Mouse (Mus musculus) right cerebral cortex, adult 18-20 months (tissue): ENCODE measurements around the gene Draxin.
"Not testable (repeated sequence)": the region's sequence is repeated elsewhere in the genome, so short reads cannot be mapped to it uniquely, and the experiment has no call there.

Experiments
- DNase-seq: peaks from one replicate; pipeline ENCODE4 v3.0.0; 2022; ENCODE audit warnings: mixed read lengths

Draxin gene

DNA sequence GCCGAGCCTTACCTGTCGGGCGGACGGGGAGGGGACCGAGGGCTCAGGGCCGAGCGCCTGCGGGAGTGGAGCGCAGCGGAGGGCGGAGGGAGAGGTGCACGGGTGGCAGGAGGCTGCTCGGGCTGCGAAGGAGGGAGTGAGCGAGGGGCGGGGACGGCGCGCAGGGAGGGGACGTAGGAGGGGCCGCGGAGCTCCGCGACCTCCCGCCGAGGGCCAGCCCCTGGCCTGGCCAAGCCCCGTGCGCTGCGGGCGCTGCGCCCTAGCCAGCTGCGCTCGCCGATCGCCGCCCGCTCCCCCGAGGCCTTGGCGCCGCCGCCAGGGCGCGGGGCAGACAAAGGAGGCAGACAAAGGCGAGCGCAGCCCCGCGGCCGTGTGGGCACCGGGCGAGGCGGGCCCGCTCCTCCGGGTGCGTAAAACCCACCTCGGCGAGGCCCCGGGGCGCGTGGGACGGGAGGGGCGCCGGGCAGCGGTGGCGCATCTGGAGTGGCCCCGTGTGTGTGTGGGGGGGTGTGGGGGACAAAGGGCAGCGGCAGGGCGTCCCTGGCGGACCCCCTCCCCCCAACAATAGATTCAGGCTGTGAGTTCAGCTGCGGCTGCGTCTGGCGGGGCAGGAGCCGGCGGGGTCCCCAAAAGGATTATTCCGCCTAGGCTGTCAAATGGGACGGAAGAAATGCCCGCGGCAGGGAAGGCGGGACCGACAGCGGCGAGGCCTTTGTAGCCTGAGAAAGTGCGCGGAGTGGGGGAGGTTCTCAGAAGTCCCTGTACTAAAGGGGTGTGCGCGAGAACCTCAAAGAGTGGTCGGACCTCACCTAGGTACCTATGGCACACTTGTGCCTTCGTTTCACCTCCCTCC is at the start of gene Draxin:
Draxin (minus strand) TSS at position 138 of the 853 bp plus-strand sequence.
- DNase-seq: peak; percentile 22

DNA sequence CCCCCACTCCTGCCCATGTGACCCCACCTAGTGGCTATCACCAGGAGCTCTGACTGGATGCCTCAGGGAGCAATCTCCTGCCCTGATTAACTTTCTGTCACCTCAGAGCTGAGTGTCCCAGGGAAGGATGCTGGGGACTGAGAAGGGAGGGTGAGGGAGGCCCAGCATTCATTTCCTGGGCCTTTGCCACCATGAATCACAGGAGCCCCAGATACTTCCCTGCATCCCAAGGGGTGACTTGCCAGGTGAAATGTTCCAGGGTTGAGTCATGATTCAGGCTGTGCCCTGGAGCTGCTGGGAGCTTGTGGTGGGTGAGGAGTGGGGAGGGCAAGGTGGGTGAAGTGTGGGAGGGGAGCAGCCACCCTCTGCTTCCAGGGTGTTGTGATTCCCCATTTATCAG is 47.2 kb upstream of the Draxin start:
- DNase-seq: no peak

DNA sequence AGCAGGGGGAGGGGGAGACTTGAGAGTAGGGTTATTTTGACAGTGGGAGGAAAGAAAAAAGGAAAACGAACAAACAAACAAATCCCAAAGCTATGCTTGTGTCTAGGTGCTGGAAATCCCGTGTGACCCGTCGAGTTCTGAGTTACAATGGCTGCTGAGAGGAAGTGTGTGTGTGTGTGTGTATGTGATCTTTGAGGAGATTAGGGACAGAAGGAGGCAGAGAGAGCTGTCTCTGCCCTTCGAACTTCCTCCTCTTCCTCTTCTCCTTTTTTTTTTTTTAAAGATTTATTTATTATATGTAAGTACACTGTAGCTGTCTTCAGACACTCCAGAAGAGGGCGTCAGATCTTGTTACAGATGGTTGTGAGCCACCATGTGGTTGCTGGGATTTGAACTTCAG is 46.1 kb upstream of the Draxin start:
- DNase-seq: not testable (repeated sequence)

DNA sequence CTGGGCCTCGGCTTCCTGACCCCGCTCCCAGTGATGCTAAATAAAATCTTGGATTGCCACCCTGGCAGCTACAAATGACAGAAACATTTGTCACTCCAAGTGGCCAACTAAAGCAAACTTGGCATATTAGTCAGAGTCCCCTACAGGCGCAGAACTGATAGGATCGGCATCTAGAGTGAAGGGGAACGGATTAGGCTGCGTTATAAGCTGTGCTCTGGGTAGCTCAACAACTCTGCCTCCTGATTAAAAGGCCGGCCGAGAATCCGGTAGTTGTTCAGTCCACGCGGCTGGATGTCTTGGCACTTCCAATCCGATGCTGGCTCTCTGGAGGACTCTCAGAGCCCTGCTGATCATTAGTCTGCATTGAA is 44.0 kb upstream of the Draxin start:
- DNase-seq: no peak

DNA sequence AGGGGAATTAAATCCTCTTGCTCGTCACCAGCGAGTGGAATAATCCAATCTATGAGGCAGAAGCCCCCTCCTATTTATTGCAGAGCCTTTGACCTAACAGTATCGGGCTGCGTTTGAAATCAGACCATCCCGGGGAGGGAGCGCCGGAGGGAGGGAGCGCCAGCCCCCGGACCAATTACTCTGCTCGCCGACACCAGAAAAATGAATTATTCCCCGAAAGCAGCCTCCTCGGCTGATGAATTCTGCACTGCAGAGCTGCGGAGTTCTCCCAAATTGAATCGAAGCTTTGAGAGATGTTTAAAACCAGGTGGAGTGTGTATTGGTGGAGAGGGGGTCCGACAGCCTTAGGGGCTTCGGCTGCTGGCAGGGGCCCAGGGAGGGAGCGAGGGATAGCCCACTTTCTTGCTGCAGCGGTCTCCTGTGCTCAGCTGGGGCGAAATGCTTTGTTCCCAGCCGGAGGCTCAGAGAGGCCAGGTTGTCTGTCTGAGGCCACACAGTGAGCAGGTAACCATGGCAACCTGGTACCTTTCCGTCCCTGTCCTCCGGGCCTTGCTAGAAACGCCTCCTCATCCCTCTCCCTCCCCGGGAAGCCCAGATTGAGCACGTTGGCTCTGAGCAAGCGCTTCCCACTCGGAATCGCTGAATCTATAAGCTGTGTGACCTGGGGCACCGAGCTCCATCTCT is 43.5 kb upstream of the Draxin start:
- peak; percentile 85 for DNase-seq

DNA sequence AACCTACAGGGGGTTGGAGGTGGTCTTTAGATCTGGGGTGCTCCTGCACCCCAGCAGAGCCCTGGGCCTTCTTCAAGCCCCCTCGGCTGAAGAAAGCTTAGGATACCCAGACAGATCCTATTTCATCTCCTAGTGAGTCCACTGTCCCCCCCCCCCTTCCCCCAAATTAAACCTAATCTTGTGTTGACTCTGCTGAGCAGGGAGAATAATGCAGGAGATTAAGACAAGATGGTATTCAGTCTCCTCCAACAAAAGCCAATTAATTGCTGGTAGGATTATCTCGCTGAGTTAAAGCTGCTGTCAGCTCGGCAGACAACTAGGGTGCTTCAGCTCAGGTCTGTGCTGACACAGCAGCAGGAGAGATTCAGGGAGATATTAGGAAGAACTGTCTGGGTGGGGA is 40.8 kb upstream of the Draxin start:
- DNase-seq: no peak

DNA sequence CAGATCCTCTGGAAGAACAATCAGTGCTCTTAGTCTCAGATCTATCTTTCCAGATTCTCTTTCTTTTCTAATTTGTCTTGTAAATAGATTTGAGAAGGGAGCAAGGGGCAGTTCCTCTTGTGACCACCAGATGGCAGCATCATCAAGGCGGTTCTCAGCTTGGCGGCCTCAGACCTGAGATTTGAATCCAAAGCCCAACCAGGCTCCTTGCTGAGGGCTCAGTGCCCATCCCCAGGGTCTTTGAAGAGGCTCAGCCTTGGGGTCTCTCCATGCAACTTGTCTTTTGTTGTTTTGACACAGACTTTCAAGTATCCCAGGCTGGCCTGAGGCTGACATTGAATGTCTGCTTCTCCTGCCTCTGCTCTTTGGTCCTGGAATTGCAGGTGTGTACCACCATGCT is 40.3 kb upstream of the Draxin start:
- peak; percentile 45 for DNase-seq

DNA sequence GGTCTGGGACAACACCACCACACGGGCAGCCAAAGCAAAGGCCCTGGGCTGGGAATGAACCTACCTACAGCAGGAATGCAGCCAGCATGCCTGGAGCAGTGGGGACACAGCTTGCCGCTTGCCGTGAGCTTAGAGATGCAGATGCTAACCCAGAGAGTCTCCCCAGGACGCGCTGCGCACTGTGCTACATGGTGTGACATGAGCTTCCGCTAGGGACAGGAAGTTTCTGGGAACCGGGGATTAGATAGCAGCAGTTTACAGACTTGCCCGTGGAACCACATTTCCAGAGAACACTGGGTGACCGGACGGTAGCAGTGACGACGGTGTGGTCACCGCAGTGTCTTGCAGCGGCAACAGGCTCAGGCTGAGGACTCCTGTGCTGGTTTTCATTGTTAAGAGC is 39.1 kb upstream of the Draxin start:
- no peak for DNase-seq

DNA sequence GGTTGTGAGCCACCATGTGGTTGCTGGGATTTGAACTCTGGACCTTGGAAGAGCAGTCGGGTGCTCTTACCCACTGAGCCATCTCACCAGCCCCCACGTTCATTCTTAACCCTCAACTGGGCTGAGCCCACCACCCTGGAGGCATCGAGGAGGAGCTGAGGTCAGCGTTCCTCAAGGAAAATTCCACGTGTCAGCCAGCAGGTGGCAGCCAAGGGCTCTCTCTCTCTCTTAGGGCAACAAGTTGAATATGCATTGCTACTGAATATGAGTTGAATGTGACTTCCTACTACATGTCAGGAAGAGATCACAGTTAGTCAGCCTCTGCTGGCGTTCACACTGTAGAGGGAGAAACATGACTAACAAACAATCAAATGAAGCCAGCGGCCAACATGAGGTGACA is 37.8 kb upstream of the Draxin start:
- peak; percentile 62 for DNase-seq

DNA sequence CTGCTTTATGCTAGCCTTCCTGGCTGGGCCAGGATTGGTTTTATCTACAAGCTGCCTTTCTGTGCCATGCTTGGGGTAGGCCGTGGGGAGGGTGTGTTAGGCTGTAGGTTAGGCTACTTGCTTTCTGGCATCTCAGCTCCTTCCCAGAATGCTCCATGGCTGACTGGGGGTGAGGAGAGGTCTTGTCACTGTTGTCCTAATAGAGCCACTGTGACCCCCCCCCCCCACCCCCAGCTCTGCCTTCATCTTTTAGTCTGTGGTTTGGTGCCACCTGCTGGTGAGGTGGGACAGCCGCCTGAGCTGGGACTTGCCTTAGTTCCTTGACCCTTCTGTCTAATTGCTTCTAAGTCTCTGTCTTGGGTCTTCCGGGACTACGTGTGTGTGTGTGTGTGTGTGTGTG is 36.5 kb upstream of the Draxin start:
- DNase-seq: peak; percentile 66

DNA sequence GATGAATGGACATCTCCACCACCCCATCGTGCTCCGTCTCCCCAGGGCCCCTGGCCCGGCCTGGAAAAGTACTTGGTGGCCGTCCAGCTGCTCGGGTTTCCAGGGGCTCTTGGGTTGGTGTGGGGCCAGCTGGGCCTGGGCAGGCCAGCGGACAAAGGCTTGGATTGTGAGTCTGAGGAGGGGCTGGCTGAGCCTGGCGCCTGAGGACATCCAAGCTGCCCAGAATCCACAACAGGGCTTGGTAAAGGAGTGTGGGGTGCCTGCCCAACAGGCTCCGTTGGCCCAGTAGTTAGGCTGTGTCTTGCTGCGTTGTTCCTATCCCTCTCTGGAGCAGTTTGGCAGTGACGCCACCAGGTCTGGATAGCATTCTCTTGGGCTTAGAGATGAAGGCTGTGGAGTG is 35.9 kb upstream of the Draxin start:
- peak; percentile 88 for DNase-seq

DNA sequence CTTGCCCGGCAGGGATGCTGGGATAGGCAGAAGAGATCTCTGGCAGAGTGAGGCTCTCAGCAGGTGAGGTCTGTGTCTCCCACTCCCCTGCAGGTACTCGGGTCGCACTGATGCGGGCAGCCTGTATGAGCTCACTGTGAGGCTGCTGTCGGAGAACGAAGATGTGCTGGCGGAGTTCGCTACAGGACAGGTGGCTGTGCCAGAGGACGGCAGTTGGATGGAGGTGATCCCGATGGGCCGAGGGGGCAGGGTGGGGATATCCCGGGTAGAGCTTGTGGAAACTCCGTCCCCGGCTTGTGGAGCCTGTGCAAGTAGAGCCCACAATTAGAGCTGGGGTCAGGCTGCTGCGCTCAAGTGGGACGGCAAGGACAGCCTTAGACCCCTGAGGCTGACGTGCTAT is 35.1 kb upstream of the Draxin start:
- DNase-seq: no peak

DNA sequence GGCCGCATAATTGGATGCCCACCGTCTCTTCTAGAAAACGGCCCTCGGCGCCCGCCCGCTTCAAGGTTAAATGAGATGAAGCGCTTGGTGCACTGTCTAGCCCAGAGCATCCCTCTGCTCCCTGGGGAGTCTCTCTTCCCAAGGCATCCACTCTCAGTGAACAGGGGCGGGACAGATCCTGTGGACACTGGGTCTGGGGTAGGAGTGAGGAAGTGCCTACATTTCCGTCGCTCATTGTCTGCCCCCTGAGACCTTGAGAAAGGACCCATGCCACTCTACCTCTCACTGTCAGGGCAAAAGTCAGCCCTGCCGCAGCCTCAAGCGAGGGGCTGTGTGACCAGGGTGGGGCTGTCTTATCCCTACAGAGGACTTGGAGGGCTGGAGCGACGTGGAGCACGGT is 34.0 kb upstream of the Draxin start:
- no peak for DNase-seq

DNA sequence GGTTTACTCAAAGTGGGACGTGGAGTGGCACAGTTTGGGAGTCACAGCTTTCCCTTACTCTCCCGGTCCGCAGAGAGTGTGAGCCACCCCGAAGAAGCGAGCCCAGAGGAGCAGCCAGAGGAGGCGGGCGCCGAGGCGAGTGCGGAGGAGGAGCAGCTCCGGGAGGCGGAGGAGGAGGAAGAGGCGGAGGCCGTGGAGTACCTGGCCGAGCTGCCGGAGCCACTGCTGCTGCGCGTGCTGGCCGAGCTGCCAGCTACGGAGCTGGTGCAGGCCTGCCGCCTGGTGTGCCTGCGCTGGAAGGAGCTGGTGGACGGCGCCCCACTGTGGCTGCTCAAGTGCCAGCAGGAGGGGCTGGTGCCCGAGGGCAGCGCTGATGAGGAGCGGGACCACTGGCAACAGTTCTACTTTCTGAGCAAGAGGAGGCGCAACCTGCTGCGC is 33.5 kb upstream of the Draxin start:
- peak; percentile 87 for DNase-seq

DNA sequence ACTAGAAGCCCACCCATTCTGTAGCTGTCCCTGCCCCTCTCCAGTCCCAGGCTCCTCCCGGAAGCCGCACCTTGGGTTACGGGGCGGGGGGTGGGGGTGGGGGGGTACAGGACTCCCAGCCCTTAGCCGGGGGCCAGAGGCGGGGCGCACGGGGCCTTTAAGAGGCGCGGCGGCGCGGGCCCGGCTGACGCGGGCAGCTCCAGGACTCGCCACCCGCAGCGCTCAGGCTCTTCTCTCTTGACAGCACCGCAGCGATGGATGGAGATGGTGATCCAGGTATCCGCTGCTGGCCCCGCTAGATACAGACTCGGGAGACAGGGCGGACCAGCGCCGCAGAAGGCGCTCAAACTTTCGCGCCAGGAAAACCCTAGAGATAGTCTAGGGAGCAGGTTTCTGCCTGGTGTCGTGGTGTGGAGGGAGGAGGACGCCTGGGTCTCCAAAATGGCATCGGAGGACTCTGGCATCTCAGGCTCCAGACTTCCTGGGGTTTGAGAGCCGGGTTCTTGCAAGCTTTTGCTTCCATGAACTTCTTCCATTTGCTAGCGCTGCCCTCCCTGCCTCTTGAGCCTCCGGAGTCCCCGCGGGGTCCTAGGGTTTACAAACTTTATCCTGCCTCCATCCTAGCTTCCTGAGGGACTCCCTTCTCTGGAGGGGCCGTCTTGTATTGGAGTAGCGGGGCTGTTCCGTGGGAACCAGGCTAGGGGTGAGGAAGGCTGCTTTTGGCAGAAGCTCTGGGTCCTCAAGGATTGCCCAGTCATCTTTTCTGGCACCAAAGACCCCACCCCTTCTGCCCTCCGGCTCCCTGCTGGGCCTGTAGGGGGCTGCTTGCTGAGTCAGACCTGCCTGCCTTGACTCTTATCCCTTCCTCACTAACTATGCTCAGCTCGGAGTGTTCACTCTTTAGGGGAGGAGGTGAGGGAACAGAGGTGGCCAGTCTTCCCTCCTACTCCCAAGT is 30.2 kb upstream of the Draxin start, which contains the start of the genes Fbxo44 and Fbxo2:
Fbxo44 (minus strand) TSS at position 47 of the 955 bp plus-strand sequence.
Fbxo2 (plus strand) TSS at position 186 of the 955 bp plus-strand sequence.
- peak; percentile 70 for DNase-seq

DNA sequence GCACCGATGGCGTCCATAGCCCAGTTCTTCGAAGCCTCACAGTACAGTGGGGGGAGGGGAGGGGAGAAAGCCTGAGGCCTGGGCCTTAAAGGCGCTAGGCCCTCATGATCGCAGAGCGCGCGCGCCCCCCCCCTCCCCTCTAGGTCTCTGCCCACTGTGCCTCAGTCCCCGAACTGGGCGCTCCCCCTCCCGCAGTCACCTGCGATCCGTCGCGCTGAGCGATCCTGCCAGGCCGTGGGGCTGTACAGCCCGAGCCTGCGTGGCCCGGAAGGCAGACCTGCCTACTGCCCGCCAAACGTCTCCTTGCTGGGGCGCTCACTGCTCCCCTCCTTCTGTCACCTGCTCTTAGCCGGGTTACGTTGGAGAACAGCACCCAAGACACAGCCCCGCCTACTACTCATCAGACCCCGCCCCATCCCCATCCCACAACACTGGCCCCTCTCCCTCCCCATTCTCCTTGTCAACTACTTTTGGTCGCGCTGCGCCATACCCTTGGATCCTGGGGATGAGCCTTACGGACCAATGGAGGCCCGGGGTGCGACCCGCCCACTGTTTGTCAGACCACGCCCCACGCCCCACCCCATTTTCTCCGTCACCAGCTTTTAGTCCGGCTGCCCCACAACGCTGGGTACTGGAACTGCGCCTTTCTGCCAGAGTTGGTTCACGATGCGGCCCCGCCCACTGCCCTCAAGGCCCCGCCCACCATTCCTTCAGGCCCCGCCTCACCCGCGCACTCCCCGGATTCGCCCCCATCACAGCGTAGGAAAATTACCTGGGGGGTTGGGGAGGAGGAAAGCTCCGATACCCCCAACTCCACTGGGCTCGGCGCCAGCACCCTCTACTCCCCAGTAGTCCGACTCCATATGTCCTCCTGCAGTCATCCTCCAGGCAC is 29.3 kb upstream of the Draxin start:
- DNase-seq: peak; percentile 99

DNA sequence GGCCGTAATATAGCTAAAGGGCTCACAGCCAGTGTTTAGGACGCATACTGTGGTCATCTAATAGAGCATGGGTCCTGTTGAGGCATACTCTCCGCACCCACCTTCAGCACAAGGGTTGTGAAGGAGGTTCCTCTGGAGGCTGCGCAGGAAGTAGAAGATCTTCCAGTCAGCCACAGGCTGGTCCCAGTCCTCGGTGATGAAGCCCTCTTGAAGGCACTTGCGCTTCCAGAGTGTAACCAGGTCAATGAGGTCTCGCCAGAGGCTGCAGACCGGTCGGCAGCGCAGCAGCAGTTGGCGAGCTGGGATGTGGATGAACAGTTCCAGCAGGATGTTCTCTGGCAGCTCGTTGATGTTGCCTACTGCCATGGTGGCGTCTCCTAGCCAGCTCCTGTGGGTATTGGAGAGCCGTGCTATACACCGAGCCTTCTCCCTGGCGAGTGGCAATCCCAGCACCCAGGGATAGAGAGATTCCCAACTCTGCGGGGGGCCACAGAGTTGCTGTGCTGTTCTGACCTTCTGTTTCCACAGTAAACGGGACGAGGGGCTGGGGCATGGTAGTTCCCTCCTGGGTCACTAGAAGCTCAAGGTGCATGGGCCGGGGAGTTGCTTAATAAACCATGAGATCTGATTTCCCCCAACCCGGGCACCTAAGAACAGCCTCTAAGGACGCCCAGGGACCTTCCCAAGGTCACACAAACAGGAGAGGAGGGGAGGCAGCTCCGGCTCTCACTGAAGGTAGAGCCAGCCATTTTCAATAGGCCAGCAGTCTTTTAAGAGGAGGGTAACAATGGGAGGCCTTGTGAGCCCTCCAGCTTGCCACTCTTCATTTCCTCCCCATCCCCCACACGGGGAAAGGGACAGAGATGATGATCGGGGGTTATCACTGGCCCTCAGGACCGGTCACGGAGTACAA is 28.2 kb upstream of the Draxin start:
- DNase-seq: peak; percentile 63

DNA sequence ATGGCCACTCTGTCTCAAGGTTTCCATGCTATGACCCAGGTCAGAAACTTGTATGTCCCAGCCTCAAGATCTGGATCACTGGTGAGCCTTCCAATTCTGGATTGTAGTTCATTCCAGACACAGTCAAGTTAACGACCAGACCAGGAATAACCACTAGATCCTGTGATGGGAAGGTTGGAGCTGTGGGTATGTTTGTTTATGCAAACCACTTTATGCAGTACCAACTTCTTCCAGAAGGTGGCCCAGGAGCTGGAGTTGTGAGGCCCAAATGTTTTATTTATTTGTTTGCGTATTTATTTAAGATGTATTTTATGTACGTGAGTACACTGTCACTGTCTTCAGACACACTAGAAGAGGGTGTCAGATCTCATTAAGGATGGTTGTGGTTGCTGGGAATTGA is 24.5 kb upstream of the Draxin start:
- DNase-seq: peak; percentile 39

DNA sequence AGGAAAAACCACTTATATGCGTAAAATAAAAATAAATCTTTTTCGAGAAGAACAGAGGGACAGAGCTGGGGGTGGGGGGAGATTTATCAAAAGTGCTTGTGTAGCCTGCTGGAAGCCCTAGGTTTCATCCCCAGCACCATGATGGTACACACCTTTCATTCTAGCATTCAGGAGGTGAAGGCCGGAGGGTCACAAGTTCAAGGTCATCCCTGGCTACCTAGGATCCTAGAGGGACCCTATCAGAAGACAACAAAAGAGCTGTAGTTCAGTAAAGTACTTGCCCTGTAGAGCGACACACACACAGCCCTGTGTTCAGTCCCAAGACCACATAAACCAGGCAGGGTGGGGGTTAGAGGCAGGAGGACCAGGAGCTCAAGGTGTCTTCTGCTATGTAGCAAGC is 23.5 kb upstream of the Draxin start:
- DNase-seq: no peak

DNA sequence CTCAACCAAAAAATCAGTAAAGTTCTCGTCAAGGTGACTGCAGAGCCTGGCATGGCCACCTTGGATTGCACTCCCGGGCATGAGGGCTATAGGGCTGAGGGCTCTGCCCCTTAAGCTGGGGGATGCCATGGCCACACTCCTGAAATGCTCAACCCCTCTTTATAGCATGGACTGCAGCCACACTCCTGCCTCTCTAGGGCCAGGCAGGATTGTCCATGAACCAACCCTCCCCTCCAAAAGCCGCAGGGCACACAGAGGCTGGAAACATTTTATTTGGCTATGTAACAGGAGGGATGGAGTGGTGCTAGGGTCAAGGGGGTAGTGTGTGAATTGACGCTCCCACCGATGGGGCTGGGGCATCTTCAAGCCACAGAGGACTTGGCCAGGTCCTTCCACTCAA is 22.0 kb upstream of the Draxin start:
- DNase-seq: no peak
